Mouse (Mus musculus): ENCODE measurements around the gene Cmtm1.
"Not testable (repeated sequence)": the region's sequence is repeated elsewhere in the genome, so short reads cannot be mapped to it uniquely, and the experiment has no call there.

DNA sequence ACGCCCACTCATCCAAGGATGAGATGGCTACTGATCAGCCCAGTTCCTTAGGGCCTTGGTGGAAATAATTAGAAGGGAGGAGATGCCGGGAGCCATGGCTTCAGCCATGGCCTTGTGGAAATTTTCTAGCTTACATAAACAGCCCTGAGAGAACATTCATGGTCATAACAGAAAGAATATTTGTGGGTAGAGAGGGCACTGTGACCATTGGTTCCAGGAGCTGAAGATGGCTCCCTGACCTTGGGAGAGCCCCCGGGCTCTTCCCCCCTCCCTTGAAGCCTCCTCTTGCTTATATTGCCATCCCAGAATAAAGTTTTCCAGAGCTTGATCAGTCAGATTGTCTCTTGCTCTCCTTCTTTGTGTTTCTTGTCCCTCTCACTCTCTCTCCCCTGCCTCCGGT is 7.4 kb downstream of the Cmtm1 start:
- TF ChIP-seq CTCF, EP300 (IDR thresholded peaks at IDR 0.05; ENCODE audit: low read depth): not testable (repeated sequence)

All from liver, embryonic 14.5 days (tissue).